Mouse (Mus musculus): ENCODE measurements around the gene Slc31a2. TPM values are rescaled to one million over a fixed set of nuclear protein-coding genes. Genes with fewer than 3 reads are reported as not detected.

The Slc31a2 gene
- 19.7 and 20.3 TPM in 2 replicates for polyA plus RNA-seq (2015; fragmentation: Nextera tagmentation; extraction: Ambion mirVana)

DNA sequence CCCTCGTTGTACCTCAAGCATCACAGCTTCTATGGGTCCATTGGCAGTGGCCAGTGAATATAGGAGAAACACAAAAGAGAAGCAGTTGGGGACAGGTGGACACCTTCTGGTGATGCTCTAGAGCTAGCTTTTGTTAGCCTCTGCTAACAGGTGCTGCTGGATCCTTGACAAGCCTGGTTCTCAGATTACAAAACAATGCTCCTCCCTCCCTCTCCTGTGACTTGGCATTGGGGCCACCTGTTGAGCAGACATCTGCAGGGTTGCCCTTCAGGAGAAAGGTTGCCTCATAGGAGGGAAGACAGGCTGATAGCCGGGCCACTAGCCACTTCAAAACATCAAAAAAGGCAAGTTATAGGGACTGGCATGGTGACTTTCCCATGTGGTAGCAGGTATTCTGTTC, at the start of gene Slc31a2:
Gene Slc31a2 (plus strand): TSS at position 287 of the 400 bp plus-strand sequence.
- Histone ChIP-seq H3K27ac (replicated peaks) (no peak within 1 kb of the TSS), H3K4me3 (no peak within 1 kb of the TSS), H3K9me3 (no peaks in the 10 kb centered on the region), H3K9ac (no peak within 1 kb of the TSS), H3K4me1 (peaks cover 8% of the 10 kb centered on the region; the same call in 1 of the 2 replicates), H3K27me3 (replicated peaks) (no peaks in the 10 kb centered on the region), H3K36me3 (no peaks in the 10 kb centered on the region), H3K4me2 (no peak within 1 kb of the TSS)
- 28% methylated on average over 2 of the region's 2 CpGs for WGBS
- ATAC-seq (ENCODE audit: extremely low read depth, insufficient number of reproducible peaks, low FRiP score, low TSS enrichment) = no peak

DNA sequence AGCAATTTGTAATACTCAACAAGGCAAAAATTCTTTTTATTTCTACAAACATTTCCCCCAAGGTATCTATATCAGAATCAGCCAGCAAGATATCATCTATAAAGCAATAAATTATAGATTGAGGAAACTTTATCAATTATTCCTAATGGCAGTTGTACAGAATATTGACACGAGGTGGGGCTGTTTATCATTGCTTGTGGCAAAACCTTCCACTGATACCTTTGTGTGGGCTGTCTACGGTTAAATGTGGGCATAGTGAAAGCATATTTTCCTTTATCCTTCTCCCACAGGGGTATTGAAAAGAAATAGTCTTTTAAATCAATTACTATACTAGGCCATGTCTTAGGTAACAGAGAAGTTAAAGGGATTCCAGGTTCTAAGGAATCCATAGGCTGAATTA, 48.9 kb upstream of the Slc31a2 start:
- Histone ChIP-seq H3K4me2 (no peak overlapping the region), H3K36me3 (no peaks in the 10 kb centered on the region), H3K4me1 (peaks cover 11% of the 10 kb centered on the region), H3K9ac (no peak overlapping the region), H3K27ac (replicated peaks) (no peak overlapping the region), H3K27me3 (replicated peaks) (no peaks in the 10 kb centered on the region), H3K4me3 (no peak overlapping the region), H3K9me3 (no peaks in the 10 kb centered on the region; the same call in 1 of the 2 replicates)
- no peak for ATAC-seq (ENCODE audit: extremely low read depth, insufficient number of reproducible peaks, low FRiP score, low TSS enrichment)
- WGBS = 64% methylated on average over 2 of the region's 2 CpGs

DNA sequence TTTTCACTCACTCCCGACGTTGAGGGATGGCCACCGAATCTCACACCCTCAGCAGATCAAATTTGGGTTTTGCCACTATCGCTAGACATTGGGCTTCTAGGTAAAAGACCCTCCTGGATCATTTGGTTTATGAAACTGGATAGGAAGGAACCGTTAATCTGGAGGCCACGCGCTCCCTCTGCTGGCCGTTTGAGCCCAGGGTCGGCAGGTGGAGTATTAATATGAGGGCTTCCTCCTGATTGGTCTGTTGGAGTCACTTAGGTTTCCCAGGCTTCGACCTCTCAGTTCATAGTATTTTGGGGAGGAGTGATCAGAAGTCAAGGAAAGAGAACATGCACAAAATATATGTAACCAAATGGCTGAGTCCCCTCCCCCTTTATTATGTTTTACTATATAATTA, 34.0 kb upstream of the Slc31a2 start:
- Histone ChIP-seq H3K36me3 (no peaks in the 10 kb centered on the region), H3K27ac (replicated peaks) (no peak overlapping the region), H3K9me3 (no peaks in the 10 kb centered on the region), H3K4me3 (no peak overlapping the region), H3K9ac (no peak overlapping the region), H3K27me3 (replicated peaks) (no peaks in the 10 kb centered on the region), H3K4me2 (no peak overlapping the region), H3K4me1 (no peaks in the 10 kb centered on the region)
- ATAC-seq (ENCODE audit: extremely low read depth, insufficient number of reproducible peaks, low FRiP score, low TSS enrichment) = no peak
- 23% methylated on average over 10 of the region's 10 CpGs for WGBS

DNA sequence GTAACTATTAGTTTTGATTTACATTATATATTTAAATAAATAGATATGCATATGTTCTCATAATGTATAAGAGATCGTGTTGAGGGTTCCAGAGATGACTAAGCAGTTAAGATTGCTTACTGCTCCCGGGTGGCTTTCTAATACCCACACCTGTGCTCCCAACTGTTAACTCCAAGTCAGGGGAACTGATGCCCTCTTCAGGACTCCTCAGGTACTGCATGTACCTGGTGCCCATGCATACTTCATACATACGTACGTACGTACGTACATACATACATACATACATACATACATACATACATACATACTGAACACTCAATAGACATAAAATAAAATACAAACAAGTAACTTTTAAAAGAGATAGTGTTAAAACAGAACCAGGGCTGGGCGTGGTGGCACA, 32.9 kb upstream of the Slc31a2 start:
- WGBS = 85% methylated on average over 7 of the region's 7 CpGs

DNA sequence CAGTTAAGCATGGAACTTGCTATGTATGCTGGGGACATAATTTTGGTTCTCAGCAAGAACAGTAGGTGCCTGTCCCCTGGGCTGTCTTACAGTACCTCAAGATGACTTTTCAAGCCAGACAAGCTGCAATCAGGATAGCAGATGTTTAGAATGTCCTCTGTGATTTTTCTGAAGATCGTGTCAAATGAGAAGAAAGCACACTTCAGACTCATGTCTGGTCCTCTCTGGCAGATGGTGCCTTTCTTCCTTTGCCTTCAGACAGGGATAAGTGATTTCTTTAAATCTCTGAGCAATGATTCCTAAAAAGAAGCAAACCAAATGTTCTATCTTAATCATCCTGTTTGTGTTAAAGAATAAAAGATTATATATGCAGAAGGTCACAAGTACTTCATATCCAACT, 32.2 kb upstream of the Slc31a2 start:
- H3K4me3 ChIP-seq = no peak overlapping the region
- no peak overlapping the region for H3K9ac ChIP-seq
- 61% methylated on average over 1 of the region's 1 CpGs for WGBS
- H3K27ac ChIP-seq (replicated peaks) = no peak overlapping the region
- no peaks in the 10 kb centered on the region for H3K9me3 ChIP-seq
- H3K4me1 ChIP-seq = no peaks in the 10 kb centered on the region
- no peaks in the 10 kb centered on the region for H3K27me3 ChIP-seq (replicated peaks)
- no peaks in the 10 kb centered on the region for H3K36me3 ChIP-seq
- no peak overlapping the region for H3K4me2 ChIP-seq
- ATAC-seq (ENCODE audit: extremely low read depth, insufficient number of reproducible peaks, low FRiP score, low TSS enrichment) = no peak

More for the DNA sequence above, 32.9 kb upstream of the Slc31a2 start:
- ATAC-seq (ENCODE audit: extremely low read depth, insufficient number of reproducible peaks, low FRiP score, low TSS enrichment) = no peak
- H3K4me2 ChIP-seq = no peak overlapping the region
- no peaks in the 10 kb centered on the region for H3K27me3 ChIP-seq (replicated peaks)
- no peak overlapping the region for H3K9ac ChIP-seq
- H3K4me3 ChIP-seq = no peak overlapping the region
- H3K4me1 ChIP-seq = no peaks in the 10 kb centered on the region
- no peaks in the 10 kb centered on the region for H3K9me3 ChIP-seq
- no peak overlapping the region for H3K27ac ChIP-seq (replicated peaks)
- H3K36me3 ChIP-seq = no peaks in the 10 kb centered on the region

DNA sequence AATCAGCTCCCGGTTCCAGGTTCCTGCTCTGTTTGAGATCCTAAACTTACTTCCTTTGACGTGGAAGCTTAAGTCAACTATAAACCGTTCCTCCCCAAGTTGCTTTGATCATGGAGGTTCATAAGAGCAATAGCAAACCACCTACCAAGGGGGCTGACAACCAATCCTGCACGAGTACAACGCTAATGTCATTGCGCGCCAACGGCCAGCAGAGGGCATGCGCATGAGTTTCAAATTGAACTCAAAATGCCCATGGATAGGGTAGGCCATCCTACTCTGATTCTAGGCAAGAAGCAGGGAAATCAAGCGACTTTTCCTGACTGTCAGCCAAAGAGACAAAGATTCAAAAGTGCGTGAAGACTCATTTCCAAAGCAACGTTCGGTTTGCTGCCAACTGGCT, 31.6 kb upstream of the Slc31a2 start, which contains the start of gene Zfp37:
Gene Zfp37 (minus strand): TSS at position 279 of the 400 bp plus-strand sequence.
- no peak within 1 kb of the TSS for H3K27ac ChIP-seq (replicated peaks)
- 61% methylated on average over 13 of the region's 13 CpGs for WGBS
- no peak within 1 kb of the TSS for H3K4me3 ChIP-seq
- no peaks in the 10 kb centered on the region for H3K36me3 ChIP-seq
- no peak within 1 kb of the TSS for H3K9ac ChIP-seq
- no peak for ATAC-seq (ENCODE audit: extremely low read depth, insufficient number of reproducible peaks, low FRiP score, low TSS enrichment)
- H3K9me3 ChIP-seq = no peaks in the 10 kb centered on the region
- no peaks in the 10 kb centered on the region for H3K27me3 ChIP-seq (replicated peaks)
- H3K4me1 ChIP-seq = no peaks in the 10 kb centered on the region
- no peak within 1 kb of the TSS for H3K4me2 ChIP-seq

DNA sequence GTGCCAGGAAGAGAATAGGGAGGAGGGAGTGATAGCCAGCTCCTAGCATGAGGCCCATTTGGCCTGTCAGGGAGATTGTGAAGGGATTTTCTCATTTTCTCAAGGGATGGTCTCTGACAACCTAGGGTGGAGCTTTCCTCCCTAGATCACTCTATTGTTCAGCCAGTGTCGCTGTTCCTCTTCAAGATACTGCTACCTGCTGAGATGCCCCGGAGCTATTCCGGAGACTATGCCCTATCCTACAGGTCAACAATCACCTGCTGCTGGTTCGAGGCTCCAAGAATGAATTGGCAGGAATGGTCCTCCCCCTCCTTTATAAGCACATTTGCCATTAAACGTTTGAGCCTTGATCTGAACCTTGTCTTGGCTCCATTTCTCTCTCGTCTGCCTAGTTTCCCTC, 21.8 kb upstream of the Slc31a2 start:
- Histone ChIP-seq H3K4me1 (no peaks in the 10 kb centered on the region), H3K4me3 (no peak overlapping the region), H3K9ac (no peak overlapping the region), H3K4me2 (no peak overlapping the region), H3K9me3 (no peaks in the 10 kb centered on the region; the same call in 1 of the 2 replicates), H3K36me3 (no peaks in the 10 kb centered on the region), H3K27me3 (replicated peaks) (no peaks in the 10 kb centered on the region), H3K27ac (replicated peaks) (no peak overlapping the region)
- ATAC-seq (ENCODE audit: extremely low read depth, insufficient number of reproducible peaks, low FRiP score, low TSS enrichment) = no peak
- WGBS = 63% methylated on average over 6 of the region's 6 CpGs

DNA sequence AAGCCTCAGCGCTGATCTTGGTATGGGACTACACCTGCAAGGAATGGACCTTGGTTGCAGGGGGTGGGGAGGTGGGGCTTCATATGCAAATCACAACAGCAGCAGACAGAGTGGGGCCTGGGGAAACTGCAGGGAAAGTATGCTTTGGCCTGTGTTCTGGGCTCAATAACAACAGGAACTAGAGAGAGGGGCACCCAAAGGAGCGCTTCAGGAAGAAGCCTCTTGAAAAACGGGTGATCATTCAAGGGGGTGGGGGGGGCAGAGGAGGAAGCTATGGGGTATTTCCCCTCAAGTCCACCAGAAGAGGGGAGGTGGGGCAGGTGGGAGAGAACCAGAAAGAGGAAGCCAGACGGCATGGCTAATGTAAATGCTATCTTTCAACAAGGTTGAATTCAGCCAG, 14.0 kb upstream of the Slc31a2 start:
- H3K4me1 ChIP-seq = no peaks in the 10 kb centered on the region
- H3K9ac ChIP-seq = no peak overlapping the region
- H3K27me3 ChIP-seq (replicated peaks) = no peaks in the 10 kb centered on the region
- ATAC-seq (ENCODE audit: extremely low read depth, insufficient number of reproducible peaks, low FRiP score, low TSS enrichment) = no peak
- no peaks in the 10 kb centered on the region for H3K9me3 ChIP-seq
- no peak overlapping the region for H3K27ac ChIP-seq (replicated peaks)
- no peak overlapping the region for H3K4me3 ChIP-seq
- WGBS = 43% methylated on average over 4 of the region's 4 CpGs
- no peak overlapping the region for H3K4me2 ChIP-seq
- no peaks in the 10 kb centered on the region for H3K36me3 ChIP-seq

DNA sequence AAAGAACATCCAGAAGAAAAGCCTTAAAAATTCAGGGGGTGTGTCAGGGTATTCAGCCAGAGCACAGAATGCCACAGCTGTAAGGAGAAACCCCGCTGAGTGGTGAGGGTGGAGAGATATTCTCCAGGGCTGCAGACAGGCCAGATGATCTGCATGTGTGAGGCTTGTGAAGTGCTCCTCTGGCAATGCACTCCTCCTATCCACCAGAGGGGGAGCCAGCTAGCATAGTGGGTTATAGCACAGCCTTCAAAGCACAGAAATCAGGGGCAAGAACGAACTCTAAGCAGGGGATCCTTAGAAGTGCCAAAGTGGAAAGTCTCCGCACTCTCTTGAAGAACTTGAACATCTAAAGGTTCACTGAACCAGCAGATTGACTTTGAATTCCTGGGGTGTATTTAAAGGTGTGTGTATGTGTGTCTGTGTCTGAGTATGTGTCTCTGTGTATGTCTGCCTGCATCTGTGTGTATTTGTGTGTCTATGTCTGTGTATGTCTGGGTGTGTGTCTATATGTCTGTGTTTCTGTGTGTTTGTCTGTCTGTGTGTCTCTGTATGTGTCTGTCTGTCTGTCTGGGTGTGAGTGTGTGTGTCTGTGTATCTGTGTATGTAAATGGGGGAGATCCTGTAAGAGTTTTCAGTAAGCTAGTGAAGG, 11.3 kb upstream of the Slc31a2 start:
- H3K36me3 ChIP-seq = no peaks in the 10 kb centered on the region
- no peak for ATAC-seq (ENCODE audit: extremely low read depth, insufficient number of reproducible peaks, low FRiP score, low TSS enrichment)
- H3K4me1 ChIP-seq = no peaks in the 10 kb centered on the region
- no peaks in the 10 kb centered on the region for H3K27me3 ChIP-seq (replicated peaks)
- H3K4me3 ChIP-seq = no peak overlapping the region
- 31% methylated on average over 3 of the region's 3 CpGs for WGBS
- H3K9ac ChIP-seq = no peak overlapping the region
- H3K27ac ChIP-seq (replicated peaks) = no peak overlapping the region
- H3K9me3 ChIP-seq = no peaks in the 10 kb centered on the region
- no peak overlapping the region for H3K4me2 ChIP-seq

DNA sequence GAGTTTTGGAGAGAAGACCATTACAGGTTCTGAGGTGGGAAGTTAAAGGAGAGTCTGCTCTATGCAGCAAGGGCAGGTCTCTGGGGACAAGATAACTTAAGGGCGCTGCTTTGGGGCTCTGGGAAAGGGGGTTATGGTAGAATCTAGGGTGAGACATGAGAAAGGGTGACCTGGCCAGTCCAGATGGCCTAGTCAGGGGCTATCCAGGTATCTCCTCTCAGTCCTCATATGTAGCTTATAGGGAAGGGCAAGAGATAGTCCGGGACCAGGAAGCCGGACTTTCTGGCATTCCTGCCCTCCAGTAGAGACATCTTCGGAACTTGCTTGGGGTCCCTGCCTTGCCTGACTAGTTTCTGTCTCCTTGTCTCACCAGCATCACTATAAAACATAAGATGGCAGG, 10.6 kb upstream of the Slc31a2 start:
- Histone ChIP-seq H3K4me3 (no peak overlapping the region), H3K4me2 (no peak overlapping the region), H3K27ac (replicated peaks) (no peak overlapping the region), H3K4me1 (no peaks in the 10 kb centered on the region), H3K27me3 (replicated peaks) (no peaks in the 10 kb centered on the region), H3K9me3 (no peaks in the 10 kb centered on the region), H3K36me3 (no peaks in the 10 kb centered on the region), H3K9ac (no peak overlapping the region)
- ATAC-seq (ENCODE audit: extremely low read depth, insufficient number of reproducible peaks, low FRiP score, low TSS enrichment) = no peak
- 81% methylated on average over 4 of the region's 4 CpGs for WGBS

DNA sequence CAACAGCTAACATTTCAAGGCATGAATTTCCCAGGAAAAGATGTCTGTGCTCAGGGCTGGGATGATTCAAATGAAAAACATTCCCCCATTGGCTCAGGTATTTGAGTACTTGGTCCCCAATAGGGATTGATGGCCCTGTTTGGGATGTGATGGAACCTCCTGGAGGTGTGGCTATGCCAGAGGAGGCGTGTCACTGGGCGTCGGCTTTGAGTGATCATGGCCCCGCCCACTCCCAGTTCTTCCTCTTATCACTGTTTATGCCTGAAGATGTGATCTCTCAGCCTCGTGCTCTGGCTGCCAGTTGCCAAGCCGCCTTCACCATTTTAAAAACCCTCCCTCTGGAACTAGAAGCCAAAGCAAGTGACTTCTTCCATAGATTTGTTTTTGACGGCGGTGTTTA, 7.8 kb upstream of the Slc31a2 start:
- no peak overlapping the region for H3K9ac ChIP-seq
- no peaks in the 10 kb centered on the region for H3K9me3 ChIP-seq
- H3K4me3 ChIP-seq = no peak overlapping the region
- H3K27ac ChIP-seq (replicated peaks) = no peak overlapping the region
- H3K27me3 ChIP-seq (replicated peaks) = no peaks in the 10 kb centered on the region
- no peak overlapping the region for H3K4me2 ChIP-seq
- 54% methylated on average over 8 of the region's 8 CpGs for WGBS
- H3K4me1 ChIP-seq = no peaks in the 10 kb centered on the region
- no peaks in the 10 kb centered on the region for H3K36me3 ChIP-seq
- no peak for ATAC-seq (ENCODE audit: extremely low read depth, insufficient number of reproducible peaks, low FRiP score, low TSS enrichment)

DNA sequence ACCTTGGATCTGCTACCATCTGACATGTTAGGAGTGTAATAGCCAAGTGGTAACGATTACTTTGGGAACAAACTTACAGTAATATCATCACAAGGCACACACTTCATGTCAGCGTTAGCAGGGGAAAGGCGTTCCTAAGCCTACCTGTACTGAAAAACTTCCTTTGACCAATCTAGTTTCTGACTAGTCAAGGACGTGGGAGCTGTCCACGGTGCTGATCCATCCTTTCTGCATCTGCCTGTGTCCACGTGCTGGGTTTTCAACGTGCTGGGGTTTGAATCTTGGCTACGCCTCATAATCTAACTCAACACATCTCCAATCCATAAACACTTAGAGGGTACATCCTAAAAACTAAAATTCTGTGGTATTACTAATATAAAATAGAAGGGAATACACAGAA, 5.4 kb upstream of the Slc31a2 start:
- no peak overlapping the region for H3K27ac ChIP-seq (replicated peaks)
- H3K4me3 ChIP-seq = no peak overlapping the region
- WGBS = 24% methylated on average over 8 of the region's 8 CpGs
- no peak overlapping the region for H3K9ac ChIP-seq
- H3K27me3 ChIP-seq (replicated peaks) = no peaks in the 10 kb centered on the region
- no peaks in the 10 kb centered on the region for H3K9me3 ChIP-seq
- H3K4me2 ChIP-seq = no peak overlapping the region
- H3K36me3 ChIP-seq = no peaks in the 10 kb centered on the region
- no peak for ATAC-seq (ENCODE audit: extremely low read depth, insufficient number of reproducible peaks, low FRiP score, low TSS enrichment)
- H3K4me1 ChIP-seq = no peaks in the 10 kb centered on the region

Measured in heart, embryonic 13.5 days (tissue).